Mouse (Mus musculus): ENCODE results near the gene Bivm. TPM values are rescaled to one million over a fixed set of nuclear protein-coding genes. Genes with fewer than 3 reads are reported as not detected.

Bivm gene
- 7.4 TPM in 2 replicates for polyA plus RNA-seq (2021; fragmentation: Nextera tagmentation)
- long read RNA-seq, experiment 1, partial matches to known transcripts: 9 of 15 reads
- long read RNA-seq, experiment 1, other reads (novel, unspliced or antisense): 2 of 15 reads
- long read RNA-seq, experiment 2, transcript Bivm-202 (10 exons, 3,570 nt): major isoform, 30 of 60 reads
- long read RNA-seq, experiment 2, partial matches to known transcripts: 10 of 60 reads
- long read RNA-seq, experiment 2, other reads (novel, unspliced or antisense): 19 of 60 reads

DNA sequence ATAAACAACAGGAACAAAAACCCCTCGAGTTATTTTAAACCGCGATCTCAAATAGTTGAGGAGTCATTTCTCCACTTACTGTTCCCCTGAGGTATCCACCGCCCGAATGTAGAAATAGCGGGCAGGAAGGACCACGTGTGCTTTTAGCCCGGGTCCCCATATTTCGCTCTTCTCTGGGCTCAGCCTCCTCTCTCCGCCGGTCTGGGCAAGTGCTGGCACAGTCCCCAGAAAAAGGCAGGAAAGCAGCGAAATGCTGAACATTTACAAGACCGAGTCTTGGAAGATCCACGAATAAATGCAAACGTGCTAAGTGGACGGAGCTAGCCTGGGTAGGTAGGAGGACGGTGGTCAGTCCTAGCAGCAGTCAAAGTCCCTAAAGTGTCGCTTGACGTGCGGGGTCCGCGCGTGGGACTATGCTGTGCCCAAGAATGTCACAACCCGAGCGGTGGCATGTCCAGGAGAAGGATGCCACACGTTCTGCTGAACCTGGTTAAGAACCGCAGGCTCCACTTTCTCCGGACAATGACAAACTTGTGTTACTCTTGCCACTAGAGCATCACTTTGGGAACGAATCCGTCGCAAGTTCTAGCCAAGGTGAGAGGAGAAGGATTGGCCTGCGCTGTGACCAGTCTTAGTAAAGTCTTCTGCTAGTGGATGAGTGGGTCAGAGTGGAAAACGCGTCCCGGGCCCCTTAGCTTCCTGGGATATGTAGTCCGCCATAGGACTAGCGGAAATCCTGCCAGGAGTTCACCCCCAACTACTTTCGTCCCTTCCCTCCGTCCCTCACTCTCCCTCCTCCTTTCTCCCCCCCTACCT, at the start of gene Bivm, which contains the start of gene Kdelc1:
Bivm (plus strand) TSS at position 719 of the 816 bp plus-strand sequence.
Kdelc1 (minus strand) TSS at position 570 of the 816 bp plus-strand sequence.

DNA sequence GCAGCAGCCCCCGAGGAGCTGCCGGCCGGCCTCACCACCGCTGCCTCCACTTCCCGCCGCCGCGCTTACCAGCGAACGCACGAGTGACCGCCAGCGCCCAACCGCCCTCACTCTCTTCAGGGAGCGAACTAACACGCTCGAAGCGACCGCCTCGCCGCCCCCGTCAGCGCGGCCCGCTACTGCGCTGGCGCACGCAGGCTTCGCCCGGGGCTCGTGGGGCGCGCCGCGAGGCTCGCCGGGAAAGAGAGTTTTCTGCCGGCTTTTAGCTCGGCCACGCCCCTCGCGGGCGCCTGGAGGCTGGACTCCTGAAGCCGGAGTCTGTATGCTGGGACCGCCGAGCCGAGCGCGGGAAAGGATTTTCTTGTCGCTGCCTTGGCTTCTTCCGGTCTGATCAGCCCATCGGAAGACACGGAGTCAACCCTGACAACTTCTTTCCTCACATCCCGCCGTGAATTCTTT, 16.5 kb upstream of the Bivm start, which contains the start of gene Tex30:
Tex30 (minus strand) TSS at position 183 of the 459 bp plus-strand sequence.

DNA sequence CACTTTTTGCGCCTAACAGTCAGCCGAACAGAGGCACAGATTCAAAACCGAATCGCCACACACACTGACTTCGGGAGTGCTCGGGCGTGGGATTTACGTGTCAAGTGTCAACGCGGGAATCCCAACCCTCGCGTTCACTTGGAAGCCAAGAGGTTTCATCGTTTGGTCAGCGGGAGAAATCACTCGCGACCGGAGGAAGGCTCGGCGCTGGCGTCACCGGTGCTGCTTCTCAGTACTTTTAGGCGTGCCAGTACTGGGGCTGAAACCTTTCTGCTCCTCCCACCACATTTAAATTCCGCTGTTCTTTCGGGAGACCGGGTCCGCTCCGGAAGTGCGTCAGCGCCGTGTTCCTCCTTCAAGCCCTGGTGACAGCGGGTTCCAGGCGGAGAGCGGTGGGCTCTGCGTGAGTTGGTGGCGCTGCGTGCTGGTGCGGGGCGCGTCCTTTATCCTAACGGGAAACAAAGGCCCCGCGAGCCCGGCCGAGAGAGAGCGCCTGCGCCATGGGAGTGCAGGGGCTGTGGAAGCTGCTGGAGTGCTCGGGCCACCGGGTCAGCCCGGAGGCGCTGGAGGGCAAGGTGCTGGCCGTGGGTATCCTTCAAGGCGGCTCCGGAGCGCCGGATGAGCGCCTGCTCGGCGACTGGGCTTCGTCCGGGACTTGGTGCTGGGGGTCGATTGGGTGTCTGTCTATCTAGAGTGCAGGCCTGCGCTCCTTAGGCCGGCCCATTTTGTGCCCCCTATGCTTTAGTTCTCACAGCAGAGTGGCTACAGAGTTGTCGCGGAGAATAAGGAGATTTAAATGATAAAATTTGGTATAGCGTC, 29.0 kb downstream of the Bivm start, which contains the start of gene Ercc5:
Ercc5 (plus strand) TSS at position 182 of the 819 bp plus-strand sequence.

Other genes with a start within 250 kb of the Bivm start
- 25.8 and 27.6 TPM in 2 replicates for gene Tpp2, start 185.3 kb upstream of the Bivm start, polyA plus RNA-seq (2021; fragmentation: Nextera tagmentation)
- gene Mettl21c, start 98.9 kb upstream of the Bivm start, polyA plus RNA-seq (2021; fragmentation: Nextera tagmentation): 0.14 TPM in 1 of 2 replicates, not detected in the other
- not detected in 2 replicates for gene Gm8251, start 57.0 kb upstream of the Bivm start, polyA plus RNA-seq (2021; fragmentation: Nextera tagmentation)
- gene Tex30, start 16.5 kb upstream of the Bivm start, polyA plus RNA-seq (2021; fragmentation: Nextera tagmentation): 18.3 and 19.7 TPM in 2 replicates
- gene Kdelc1, start 149 bp upstream of the Bivm start, polyA plus RNA-seq (2021; fragmentation: Nextera tagmentation): 3.0 and 3.5 TPM in 2 replicates
- gene Ercc5, start 28.8 kb downstream of the Bivm start, polyA plus RNA-seq (2021; fragmentation: Nextera tagmentation): 7.6 and 8.3 TPM in 2 replicates
- gene Mettl21e, start 100.0 kb downstream of the Bivm start, polyA plus RNA-seq (2021; fragmentation: Nextera tagmentation): 0.05 TPM in 1 of 2 replicates, not detected in the other